Mouse (Mus musculus): ENCODE results near the gene Aloxe3.

- no peak for TF ChIP-seq CTCF (conservative IDR thresholded peaks at IDR 0.05; ENCODE audit: low read length)
- TF ChIP-seq NANOG (IDR thresholded peaks at IDR 0.05; ENCODE audit: borderline replicate concordance, low read length), result no peak
- no peak for TF ChIP-seq POU5F1 (IDR thresholded peaks at IDR 0.05; ENCODE audit: borderline replicate concordance, low read length)
Observed at GRCm38 (mm10) chr11:69087597-69087996, 38.1 kb upstream of the Aloxe3 start.
